Mouse (Mus musculus) adrenal gland, adult (tissue): ENCODE data around the gene Nat8f5.
"Not testable (repeated sequence)": the region's sequence is repeated elsewhere in the genome, so short reads cannot be mapped to it uniquely, and the experiment has no call there.

Source experiments
- DNase-seq, 2 experiments: peaks; one replicate each; pipeline ENCODE4 v3.0.0; 2022 to 2023; ENCODE audit warnings: low spot score in 1 of 2; ENCODE audit not compliant: inconsistent age in 2 of 2

Nat8f5 gene

DNA sequence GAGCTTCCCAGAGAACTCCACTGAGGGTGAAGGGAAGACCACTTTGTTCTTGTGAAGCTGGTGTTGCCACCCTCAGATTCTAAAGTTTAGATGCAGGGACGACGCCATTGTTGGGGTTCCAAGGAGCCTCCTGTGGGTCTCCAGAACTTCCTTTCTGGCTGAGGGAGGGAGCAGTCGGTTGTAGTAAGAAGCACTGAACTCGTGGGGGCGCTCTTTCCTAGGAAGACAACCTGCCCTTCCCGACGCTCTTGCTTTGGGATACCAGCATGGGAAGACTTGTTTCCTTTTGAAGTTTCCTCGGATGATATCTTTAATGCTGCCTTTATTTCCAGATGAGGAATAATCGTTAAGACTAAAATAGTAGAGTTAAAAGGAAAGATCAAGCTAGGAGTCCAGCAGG is 16.1 kb upstream of the Nat8f5 start:
- DNase-seq: peak; percentile 88 to 95

DNA sequence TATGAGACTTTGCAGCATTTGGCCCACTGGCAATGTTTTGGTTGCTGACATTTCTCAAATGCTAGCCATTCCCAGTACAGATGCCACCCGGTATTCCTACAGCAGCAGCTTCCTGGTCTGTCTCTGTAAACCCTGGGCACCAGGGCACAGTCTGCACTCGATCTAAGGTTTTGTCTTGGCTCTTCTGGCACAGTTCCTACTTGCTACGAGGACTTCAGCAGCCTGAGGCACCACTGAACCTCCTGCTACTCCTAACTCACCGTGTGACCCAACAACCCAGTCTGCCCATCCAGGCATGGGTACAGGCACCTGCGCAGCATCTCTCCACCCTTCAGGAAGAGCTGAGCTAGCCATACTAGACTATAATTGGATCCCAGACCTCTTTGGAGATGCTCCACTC is 15.3 kb upstream of the Nat8f5 start:
- DNase-seq: peak; percentile 43 to 70

GRCm38 (mm10) chr6:85835104-85835503 is 14.3 kb upstream of the Nat8f5 start:
- peak in 1 of 2 experiments; percentile 49 for DNase-seq

- peak; percentile 68 to 83 for DNase-seq
Measured at GRCm38 (mm10) chr6:85834504-85835100, 13.8 kb upstream of the Nat8f5 start.

DNA sequence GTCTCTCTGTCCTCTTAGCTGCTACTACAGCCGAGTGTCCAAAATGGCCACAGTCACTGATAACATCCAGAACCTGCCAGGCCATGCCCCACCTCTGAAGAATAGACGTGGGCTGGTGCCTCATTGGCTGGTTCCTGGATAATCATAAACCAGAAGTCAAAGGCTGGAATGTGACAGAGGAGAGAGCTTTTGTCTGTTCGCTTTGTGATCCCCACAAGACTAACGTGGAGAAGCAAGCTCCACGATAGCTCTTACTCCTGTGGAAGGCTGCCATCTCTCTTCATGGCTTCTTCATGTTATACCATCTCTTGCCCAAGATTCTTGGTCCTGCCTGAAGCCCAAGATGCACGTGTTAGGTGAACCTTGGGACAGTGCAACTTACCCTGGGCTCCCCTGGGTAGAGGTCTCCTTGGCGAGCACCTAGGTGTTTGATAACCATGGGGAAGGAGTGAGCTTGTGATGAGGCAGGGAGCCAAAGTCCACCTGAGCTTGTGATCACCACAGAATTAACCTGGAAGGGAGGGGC is 11.1 kb upstream of the Nat8f5 start, which contains the start of gene Nat8:
Gene Nat8, minus strand, starts transcription at position 287 of the 526 bp plus-strand sequence.
- DNase-seq: no peak

GRCm38 (mm10) chr6:85829462-85829861 is 8.7 kb upstream of the Nat8f5 start:
- DNase-seq: no peak

DNA sequence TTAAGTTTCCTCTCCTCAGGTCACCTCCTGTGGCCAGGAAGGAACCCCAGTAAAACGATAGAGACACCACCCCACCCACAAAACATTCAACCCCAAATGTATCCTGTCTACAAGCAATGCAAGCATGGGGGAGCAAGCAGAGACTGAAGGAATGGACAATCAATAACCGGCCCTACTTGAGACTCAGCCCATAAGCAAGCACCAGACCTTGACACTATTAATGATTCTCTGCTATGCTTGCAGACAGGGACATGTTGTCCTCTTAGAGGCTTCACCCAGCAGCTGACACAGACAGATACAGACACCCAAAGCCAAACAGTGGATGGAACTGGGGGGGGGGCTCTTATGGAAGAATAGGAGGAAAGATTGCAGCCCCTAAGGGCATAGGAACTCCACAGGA is 5.1 kb upstream of the Nat8f5 start:
- no peak for DNase-seq

DNA sequence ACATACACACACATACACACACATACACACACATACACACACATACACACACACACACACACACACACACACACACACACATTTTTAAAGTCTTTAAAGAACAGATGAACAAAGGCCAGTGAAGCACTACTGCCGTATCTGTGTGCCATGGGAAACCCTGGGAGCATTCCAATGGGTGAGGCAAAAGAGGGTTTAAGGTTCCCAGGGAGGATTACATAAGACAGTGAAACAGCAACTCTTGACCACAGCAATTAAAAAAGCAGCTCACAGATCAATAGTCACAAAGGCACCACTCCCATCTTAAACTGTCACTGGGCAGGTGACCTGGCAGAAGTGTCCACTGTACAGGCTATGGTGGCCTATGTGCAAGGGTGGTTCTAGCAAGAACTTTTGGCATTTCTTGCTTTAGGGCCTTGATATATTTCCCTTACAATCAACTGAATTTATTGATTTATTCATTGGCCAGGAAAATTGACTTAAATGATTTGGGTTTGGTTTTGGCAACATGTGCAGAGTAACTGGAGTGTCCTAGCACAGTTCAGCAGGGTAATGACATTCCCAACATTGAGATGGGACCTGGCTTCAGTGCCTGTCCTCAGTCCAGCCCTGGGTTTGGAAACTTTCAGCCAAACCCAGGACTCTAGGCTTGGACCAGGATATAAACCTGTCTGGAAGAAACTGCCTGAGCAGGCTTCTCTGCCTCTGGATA is 2.8 kb upstream of the Nat8f5 start:
- DNase-seq: no peak

GRCm38 (mm10) chr6:85822286-85822685 is 1.5 kb upstream of the Nat8f5 start:
- DNase-seq: no peak

- no peak for DNase-seq
Measured at GRCm38 (mm10) chr6:85818338-85818737, 2.4 kb downstream of the Nat8f5 start.

- DNase-seq: peak in 1 of 2 experiments; percentile 18
Measured at GRCm38 (mm10) chr6:85813339-85813738, 7.4 kb downstream of the Nat8f5 start.

DNA sequence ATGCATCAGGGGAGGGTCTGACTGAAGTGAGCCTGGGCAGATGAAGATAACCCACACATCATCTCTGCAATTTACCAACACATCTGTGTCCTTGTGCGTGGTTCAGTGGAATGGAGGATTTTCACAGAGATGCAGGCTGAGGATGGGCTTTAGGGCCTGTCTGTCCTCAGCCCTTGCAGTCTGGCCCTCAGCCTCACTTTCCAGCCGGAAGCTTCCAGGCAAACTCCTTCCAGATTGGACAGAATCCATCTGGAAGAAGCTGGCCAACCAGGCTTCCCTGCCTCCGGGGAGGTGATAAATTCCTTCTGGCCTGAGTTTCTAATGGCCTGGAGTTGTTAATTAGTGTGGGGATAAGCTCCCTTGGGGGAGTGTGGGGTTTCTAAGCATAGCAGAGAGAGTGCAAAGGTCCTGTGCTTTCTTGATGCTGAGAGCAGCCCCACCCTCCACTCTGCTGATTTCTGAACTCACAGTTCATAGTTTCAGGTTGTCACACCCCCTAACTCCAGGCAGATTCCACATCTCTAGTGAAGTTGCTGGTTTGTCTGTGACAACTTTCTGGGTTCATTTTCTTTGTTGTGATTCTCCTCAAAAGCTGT is 9.7 kb downstream of the Nat8f5 start:
- DNase-seq: peak in 1 of 2 experiments; percentile 38

DNA sequence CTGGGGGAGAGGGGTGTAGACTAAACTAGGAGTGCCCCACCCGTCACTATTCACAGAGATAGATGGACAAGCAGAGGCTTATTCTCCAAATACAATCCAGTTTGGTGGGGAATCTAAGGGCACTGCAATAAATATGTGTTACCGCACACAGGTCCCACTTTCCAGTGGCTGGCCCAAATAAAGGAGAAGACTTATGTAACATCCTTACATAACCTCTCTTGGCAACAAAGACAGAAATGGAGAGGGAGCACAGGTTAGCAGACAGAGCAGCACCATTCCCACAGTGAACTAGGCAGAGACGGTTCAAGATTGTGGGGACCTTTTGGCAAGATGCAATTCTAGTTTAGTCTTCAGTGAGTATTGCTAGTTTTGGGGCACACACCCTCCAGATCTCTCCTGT is 10.3 kb downstream of the Nat8f5 start:
- not testable (repeated sequence) for DNase-seq

DNA sequence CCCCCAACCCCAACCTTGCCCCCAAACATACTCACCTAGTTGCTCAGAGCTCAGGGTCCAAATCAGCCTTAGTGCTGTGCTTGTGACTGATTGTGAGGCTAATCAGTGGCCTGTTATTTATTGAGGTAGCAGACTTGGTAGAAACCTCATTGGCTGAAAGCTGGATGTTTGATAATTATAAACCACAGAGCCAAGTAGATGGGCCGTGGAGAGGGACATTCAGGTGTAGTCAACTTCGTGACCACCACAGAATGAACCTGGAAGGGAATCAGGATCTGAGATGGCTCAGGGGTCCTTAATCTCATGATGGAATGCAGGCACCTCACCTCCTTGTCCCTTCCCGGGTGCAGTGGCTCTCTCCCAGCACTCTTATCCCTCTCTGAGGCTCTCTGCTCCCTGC is 11.0 kb downstream of the Nat8f5 start:
- DNase-seq: not testable (repeated sequence)

GRCm38 (mm10) chr6:85803180-85803579 is 17.6 kb downstream of the Nat8f5 start:
- peak in 1 of 2 experiments; percentile 53 for DNase-seq
